Mouse (Mus musculus): ENCODE data around the gene Rgs16.

GRCm38 (mm10) chr1:153704174-153704573 lies 36.0 kb upstream of the Rgs16 start:
- TF ChIP-seq BHLHE40 (IDR thresholded peaks at IDR 0.05; ENCODE audit: borderline replicate concordance, low read depth, low read length) (no peak), POLR2A (IDR thresholded peaks at IDR 0.05; ENCODE audit: control insufficient read depth in 1 of 2, insufficient read depth in 1 of 2, low read depth in 1 of 2, low read length in 2 of 2, poor library complexity in 1 of 2) (no peak), CTCF (IDR thresholded peaks at IDR 0.05 in 2 of 3, conservative IDR thresholded peaks at IDR 0.05 in 1 of 3; ENCODE audit: control insufficient read depth in 1 of 3, insufficient read depth in 1 of 3, low read depth in 2 of 3, low read length in 3 of 3, poor library complexity in 1 of 3, severe bottlenecking in 1 of 3) (no peak), UBTF (IDR thresholded peaks at IDR 0.05; ENCODE audit: borderline replicate concordance, insufficient read depth, low read depth, low read length) (no peak), ELF1 (IDR thresholded peaks at IDR 0.05; ENCODE audit: low read depth, low read length) (no peak), USF1 (IDR thresholded peaks at IDR 0.05; ENCODE audit: low read depth, low read length) (no peak), ZKSCAN1 (IDR thresholded peaks at IDR 0.05; ENCODE audit: low read depth, low read length) (no peak), EP300 (IDR thresholded peaks at IDR 0.05; ENCODE audit: low read depth in 1 of 2, low read length in 2 of 2) (no peak)
